Mouse (Mus musculus): ENCODE results near the gene Acbd6.

Gene Acbd6

GRCm38 (mm10) chr1:155654961-155655360 is 97.0 kb downstream of the Acbd6 start:
- DNase-seq, result no peak

GRCm38 (mm10) chr1:155656321-155656720 is 98.4 kb downstream of the Acbd6 start:
- DNase-seq, result no peak

- no peak for DNase-seq
These were observed 106.1 kb downstream of the Acbd6 start for GRCm38 (mm10) chr1:155663994-155664393.

- DNase-seq, result no peak
These were observed 117.7 kb downstream of the Acbd6 start for GRCm38 (mm10) chr1:155675570-155675969.

GRCm38 (mm10) chr1:155681116-155681799 is 123.3 kb downstream of the Acbd6 start:
- no peak for DNase-seq

GRCm38 (mm10) chr1:155686816-155687215 is 128.9 kb downstream of the Acbd6 start:
- DNase-seq, result no peak

- DNase-seq, result no peak
These were observed 131.2 kb downstream of the Acbd6 start for GRCm38 (mm10) chr1:155689141-155689540.

- DNase-seq, result no peak
These were observed 131.6 kb downstream of the Acbd6 start for GRCm38 (mm10) chr1:155689558-155689957.

- no peak for DNase-seq
These were observed 134.3 kb downstream of the Acbd6 start for GRCm38 (mm10) chr1:155692230-155692629.

- no peak for DNase-seq
These were observed 135.1 kb downstream of the Acbd6 start for GRCm38 (mm10) chr1:155693026-155693425.

- DNase-seq, result no peak
These were observed 135.5 kb downstream of the Acbd6 start for GRCm38 (mm10) chr1:155693443-155693842.

- peak; percentile 41 for DNase-seq
These were observed 140.6 kb downstream of the Acbd6 start for GRCm38 (mm10) chr1:155698373-155699159.

GRCm38 (mm10) chr1:155700886-155701285 is 143.0 kb downstream of the Acbd6 start:
- DNase-seq, result no peak

GRCm38 (mm10) chr1:155703191-155703680 is 145.3 kb downstream of the Acbd6 start:
- DNase-seq, result no peak

GRCm38 (mm10) chr1:155704182-155704581 is 146.3 kb downstream of the Acbd6 start:
- DNase-seq, result no peak

- DNase-seq, result no peak
These were observed 155.4 kb downstream of the Acbd6 start for GRCm38 (mm10) chr1:155713306-155713705.

- no peak for DNase-seq
These were observed 157.4 kb downstream of the Acbd6 start for GRCm38 (mm10) chr1:155715366-155715765.

- DNase-seq, result no peak
These were observed 159.4 kb downstream of the Acbd6 start for GRCm38 (mm10) chr1:155717301-155717700.

GRCm38 (mm10) chr1:155718851-155719250 is 160.9 kb downstream of the Acbd6 start:
- DNase-seq, result no peak

- no peak for DNase-seq
These were observed 162.1 kb downstream of the Acbd6 start for GRCm38 (mm10) chr1:155720006-155720405.

GRCm38 (mm10) chr1:155721443-155721842 is 163.5 kb downstream of the Acbd6 start:
- no peak for DNase-seq

GRCm38 (mm10) chr1:155722185-155722584 is 164.3 kb downstream of the Acbd6 start:
- DNase-seq, result no peak

- no peak for DNase-seq
These were observed 166.4 kb downstream of the Acbd6 start for GRCm38 (mm10) chr1:155724301-155724700.

GRCm38 (mm10) chr1:155725876-155726275 is 168.0 kb downstream of the Acbd6 start:
- no peak for DNase-seq

All from cerebellum, adult 11-12 months (tissue).